Mouse (Mus musculus) spleen, adult 2 months (tissue): Measurements from ENCODE around the gene Grid2.

Source experiments
- CTCF ChIP-seq: fragments of 200-500 bp; IDR thresholded peaks from 2 replicates; pipeline ENCODE4 v1.5.1; 2011; ENCODE audit warnings: mild to moderate bottlenecking, inconsistent platforms; ENCODE audit not compliant: insufficient read depth, insufficient read length, insufficient replicate concordance; ENCODE audit errors: extremely low read depth
- POLR2A ChIP-seq: fragments of 200-500 bp; IDR thresholded peaks from 2 replicates; pipeline ENCODE4 v1.6.1; 2011; ENCODE audit warnings: low read depth, low read length, inconsistent platforms

DNA sequence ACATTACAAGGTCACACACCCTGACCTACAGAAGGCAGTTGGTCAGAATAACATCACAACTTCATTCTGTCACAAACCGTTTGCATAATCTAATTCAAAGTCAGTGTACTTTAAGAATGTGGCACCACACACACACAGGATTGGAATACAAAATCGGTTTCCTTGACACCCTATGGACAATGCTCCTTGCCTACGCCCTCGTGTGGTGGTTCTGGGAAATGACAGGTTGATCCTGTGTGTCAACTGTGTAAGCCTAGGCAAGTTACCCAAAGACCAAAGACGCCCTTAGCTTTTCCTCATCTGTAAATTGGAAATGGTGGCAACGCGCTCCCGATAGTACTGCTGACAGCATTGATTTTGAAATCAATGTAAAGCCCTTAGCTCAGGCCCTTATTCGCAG lies 1428.3 kb downstream of the Grid2 start:
- TF ChIP-seq POLR2A (no peak), CTCF (no peak)
